Mouse (Mus musculus) stomach, postnatal 0 days (tissue): ENCODE results near the gene Gm11236. TPM values are rescaled to one million over a fixed set of nuclear protein-coding genes. Genes with fewer than 3 reads are reported as not detected.

Experiments used
- polyA plus RNA-seq: library from polyadenylated mRNA; unstranded; fragments of >200 nt; fragmentation: Nextera tagmentation; extraction: Ambion mirVana; gene quantifications from 2 replicates; pipeline ENCODE4 v1.2.1, GENCODE M21; 2015

The Gm11236 gene
- polyA plus RNA-seq, 1 experiment from 2014 or later: not detected

Other genes starting within 250 kb of the Gm11236 start
- not detected in 2 replicates for gene Gm11487, start 233.0 kb upstream of the Gm11236 start, polyA plus RNA-seq
- gene Gm11238, start 30.2 kb upstream of the Gm11236 start, polyA plus RNA-seq: not detected in 2 replicates
- not detected in 2 replicates for gene Gm11237, start 15.1 kb upstream of the Gm11236 start, polyA plus RNA-seq
- gene Gm11239, start 30.2 kb downstream of the Gm11236 start, polyA plus RNA-seq: not detected in 2 replicates
- not detected in 2 replicates for gene Gm428, start 45.4 kb downstream of the Gm11236 start, polyA plus RNA-seq
- gene Rasef, start 152.9 kb downstream of the Gm11236 start, polyA plus RNA-seq: 9.9 and 11.1 TPM in 2 replicates
- gene Gm11758, start 238.1 kb downstream of the Gm11236 start, polyA plus RNA-seq: not detected in 2 replicates